Mouse (Mus musculus) lung, postnatal 0 days (tissue): ENCODE results near the gene Nme7.

ENCODE experiments used
- CTCF ChIP-seq: IDR thresholded peaks from 2 replicates; pipeline ENCODE4 v1.5.1; 2016; ENCODE audit warnings: antibody characterized with exemption, mild to moderate bottlenecking
- EP300 ChIP-seq: IDR thresholded peaks from 2 replicates; pipeline ENCODE4 v1.6.1; 2016; ENCODE audit warnings: antibody characterized with exemption, mild to moderate bottlenecking, control low read depth

DNA sequence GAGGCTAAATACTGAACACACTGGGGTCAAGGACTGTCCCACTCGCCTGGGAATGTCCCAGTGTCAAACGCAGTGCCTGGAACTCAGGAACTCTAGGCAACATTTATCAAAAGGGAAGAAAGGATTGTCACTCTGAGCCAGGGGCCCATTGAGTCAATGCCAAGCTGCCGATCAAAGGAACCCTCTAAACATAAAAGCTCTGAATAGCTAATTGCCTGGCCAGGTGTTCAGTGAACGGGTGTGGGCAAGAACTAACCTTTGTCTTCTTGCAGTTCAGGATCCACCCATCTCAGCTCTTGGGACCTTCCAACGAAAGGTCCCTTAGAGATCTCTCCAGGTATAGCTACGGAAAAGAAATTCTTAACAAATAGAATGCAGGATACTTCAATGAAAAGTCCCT is 167.1 kb downstream of the Nme7 start:
- TF ChIP-seq CTCF (no peak), EP300 (no peak)
